Mouse (Mus musculus) C2C12 (cell line): ENCODE results near the gene Arpp21. TPM values are rescaled to one million over a fixed set of nuclear protein-coding genes. Genes with fewer than 3 reads are reported as not detected.

Experiments
- H3K27me3 ChIP-seq: one replicate; pipeline ENCODE4 v1.6.1; 2011; ENCODE audit not compliant: control insufficient read depth, insufficient read depth, insufficient read length
- H3K36me3 ChIP-seq: one replicate; pipeline ENCODE4 v1.6.1; 2011; ENCODE audit not compliant: control insufficient read depth, insufficient read depth
- H3K4me3 ChIP-seq: one replicate; pipeline ENCODE4 v1.5.1; 2011; ENCODE audit warnings: mild to moderate bottlenecking, control low read depth; ENCODE audit not compliant: poor library complexity, insufficient read depth, severe bottlenecking
- H3K79me2 ChIP-seq: one replicate; pipeline ENCODE4 v1.6.1; 2011; ENCODE audit not compliant: control insufficient read depth, insufficient read depth
- H3K79me3 ChIP-seq: one replicate; pipeline ENCODE4 v1.6.1; 2011; ENCODE audit warnings: low read depth, control low read depth
- H3ac ChIP-seq: one replicate; pipeline ENCODE3; 2011; ENCODE audit warnings: low read depth; ENCODE audit not compliant: control insufficient read depth, insufficient read length
- CEBPB ChIP-seq: IDR thresholded peaks from one replicate; pipeline ENCODE4 v1.6.1; 2011; ENCODE audit warnings: low read depth, mild to moderate bottlenecking, control low read depth, moderate library complexity
- CTCF ChIP-seq: IDR thresholded peaks from one replicate; pipeline ENCODE4 v1.5.1; 2011; ENCODE audit not compliant: control insufficient read depth, insufficient read depth, insufficient read length
- FOSL1 ChIP-seq: IDR thresholded peaks from one replicate; pipeline ENCODE4 v1.8.0; 2011; ENCODE audit warnings: mild to moderate bottlenecking, low read length; ENCODE audit not compliant: poor library complexity, insufficient read depth, severe bottlenecking
- MAX ChIP-seq: IDR thresholded peaks from one replicate; pipeline ENCODE4 v1.6.1; 2011; ENCODE audit warnings: mild to moderate bottlenecking, control low read depth
- MYOD1 ChIP-seq: IDR thresholded peaks from one replicate; pipeline ENCODE4 v1.6.1; 2011; ENCODE audit warnings: low read depth; ENCODE audit not compliant: control insufficient read depth, insufficient read length
- MYOG ChIP-seq: IDR thresholded peaks from one replicate; pipeline ENCODE4 v1.6.1; 2011; ENCODE audit not compliant: control insufficient read depth, insufficient read length; ENCODE audit errors: extremely low read depth
- USF1 ChIP-seq: IDR thresholded peaks from one replicate; pipeline ENCODE4 v1.6.1; 2011; ENCODE audit warnings: low read depth, mild to moderate bottlenecking, control low read depth, moderate library complexity
- polyA plus RNA-seq: library from polyadenylated mRNA; unstranded; fragments of >200 nt; fragmentation: generic; extraction: Trizol; gene quantifications from one replicate; pipeline ENCODE4 v1.2.1, GENCODE M21; 2012; ENCODE audit warnings: missing spikeins

Arpp21 gene
- polyA plus RNA-seq, 1 experiment = 0.16 TPM

GRCm38 (mm10) chr9:112260696-112261095, 25.0 kb upstream of the Arpp21 start:
- no peaks in the 10 kb centered on the region for H3K36me3 ChIP-seq

DNA sequence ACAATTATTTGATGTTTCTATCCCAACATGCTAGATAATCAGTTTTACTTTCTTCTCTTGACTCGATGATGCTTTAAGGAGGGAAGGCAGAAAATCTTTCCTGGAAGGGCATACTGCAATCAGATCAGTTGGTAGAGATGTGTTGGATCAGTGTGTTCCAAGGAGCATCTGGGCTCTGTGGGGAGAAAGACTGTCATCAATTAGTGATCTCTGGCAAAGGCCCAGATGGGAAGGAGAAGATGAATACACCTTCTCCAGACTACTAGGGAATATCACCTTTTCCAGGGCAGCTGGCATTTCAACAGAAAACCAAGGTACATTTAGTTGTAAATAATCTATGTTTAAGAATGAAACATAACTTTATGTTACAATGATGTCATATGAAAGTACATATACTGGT, 22.8 kb upstream of the Arpp21 start:
- H3K36me3 ChIP-seq = no peaks in the 10 kb centered on the region
- no peaks in the 10 kb centered on the region for H3K79me3 ChIP-seq
- TF ChIP-seq MYOD1 (no peak), CTCF (no peak), CEBPB (no peak), USF1 (no peak), FOSL1 (no peak), MAX (no peak), MYOG (no peak)
- no peak overlapping the region for H3K4me3 ChIP-seq
- H3ac ChIP-seq = no peak overlapping the region
- H3K79me2 ChIP-seq = no peaks in the 10 kb centered on the region
- H3K27me3 ChIP-seq = no peaks in the 10 kb centered on the region

More at GRCm38 (mm10) chr9:112260696-112261095, 25.0 kb upstream of the Arpp21 start:
- no peak for TF ChIP-seq MYOG
- TF ChIP-seq FOSL1 = no peak
- TF ChIP-seq MAX = no peak
- TF ChIP-seq CTCF = no peak
- TF ChIP-seq CEBPB = no peak
- no peak for TF ChIP-seq MYOD1
- no peak for TF ChIP-seq USF1
- Histone ChIP-seq H3K79me2 (no peaks in the 10 kb centered on the region), H3K4me3 (no peak overlapping the region), H3K79me3 (no peaks in the 10 kb centered on the region), H3ac (no peak overlapping the region), H3K27me3 (no peaks in the 10 kb centered on the region)

- Histone ChIP-seq H3K79me2 (no peaks in the 10 kb centered on the region), H3K79me3 (no peaks in the 10 kb centered on the region), H3ac (no peak overlapping the region), H3K27me3 (no peaks in the 10 kb centered on the region), H3K4me3 (no peak overlapping the region), H3K36me3 (no peaks in the 10 kb centered on the region)
- TF ChIP-seq MAX (no peak), CEBPB (no peak), USF1 (no peak), MYOD1 (no peak), CTCF (no peak), FOSL1 (no peak), MYOG (no peak)
Observed at GRCm38 (mm10) chr9:112255971-112256370, 20.2 kb upstream of the Arpp21 start.

- Histone ChIP-seq H3K79me3 (no peaks in the 10 kb centered on the region), H3K27me3 (no peaks in the 10 kb centered on the region), H3ac (no peak overlapping the region), H3K4me3 (no peak overlapping the region), H3K36me3 (no peaks in the 10 kb centered on the region), H3K79me2 (no peaks in the 10 kb centered on the region)
- no peak for TF ChIP-seq MYOG
- TF ChIP-seq MYOD1 = no peak
- no peak for TF ChIP-seq MAX
- no peak for TF ChIP-seq FOSL1
Observed at GRCm38 (mm10) chr9:112253730-112254129, 18.0 kb upstream of the Arpp21 start.

DNA sequence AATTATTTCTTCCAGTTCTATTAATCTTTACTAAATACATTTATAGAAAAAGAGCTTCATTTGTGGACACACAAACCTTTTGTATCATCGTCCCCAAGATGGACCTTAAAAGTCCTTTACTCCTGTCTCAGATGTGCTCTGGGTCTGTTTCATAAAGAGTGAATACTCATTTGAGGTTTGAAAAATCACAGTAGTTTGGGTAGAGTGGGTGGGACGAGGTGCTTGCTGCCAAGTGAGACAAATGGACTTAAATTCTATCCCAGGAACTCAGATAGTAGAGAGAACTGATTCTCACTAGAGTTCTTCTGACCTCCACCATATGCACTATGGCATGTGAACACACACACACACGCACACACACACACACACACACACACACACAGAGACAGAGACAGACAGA, 16.1 kb upstream of the Arpp21 start:
- Histone ChIP-seq H3ac (no peak overlapping the region), H3K79me3 (no peaks in the 10 kb centered on the region), H3K79me2 (no peaks in the 10 kb centered on the region), H3K4me3 (no peak overlapping the region), H3K36me3 (no peaks in the 10 kb centered on the region), H3K27me3 (no peaks in the 10 kb centered on the region)
- TF ChIP-seq MYOD1 = no peak
- no peak for TF ChIP-seq CTCF
- no peak for TF ChIP-seq CEBPB

DNA sequence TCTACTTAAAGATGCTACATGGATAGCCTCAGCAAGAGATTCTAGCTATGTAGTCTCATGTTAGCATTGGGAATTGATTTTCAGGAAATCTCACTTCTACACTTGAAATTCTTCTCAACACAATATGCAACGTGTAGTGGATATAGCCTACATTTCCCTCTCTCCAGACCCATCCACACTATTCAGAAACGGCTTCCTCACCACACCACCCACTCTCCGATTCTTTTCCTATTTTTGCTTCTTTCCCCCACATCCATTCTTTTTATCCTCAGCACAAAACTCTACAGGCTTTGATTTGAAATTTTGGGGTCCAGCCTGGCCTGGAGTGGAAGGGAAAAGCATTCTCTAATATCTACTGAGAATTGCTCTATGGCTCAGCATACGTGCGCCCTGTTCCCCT, 15.6 kb upstream of the Arpp21 start:
- no peaks in the 10 kb centered on the region for H3K36me3 ChIP-seq
- no peaks in the 10 kb centered on the region for H3K79me2 ChIP-seq
- H3K4me3 ChIP-seq = no peak overlapping the region
- no peak overlapping the region for H3ac ChIP-seq
- no peaks in the 10 kb centered on the region for H3K27me3 ChIP-seq
- no peaks in the 10 kb centered on the region for H3K79me3 ChIP-seq
- no peak for TF ChIP-seq CTCF
- no peak for TF ChIP-seq MYOG
- TF ChIP-seq MYOD1 = no peak
- no peak for TF ChIP-seq USF1
- TF ChIP-seq MAX = no peak
- no peak for TF ChIP-seq FOSL1
- TF ChIP-seq CEBPB = no peak
